Mouse (Mus musculus): ENCODE measurements around the gene Cntnap2. TPM values are rescaled to one million over a fixed set of nuclear protein-coding genes. Genes with fewer than 3 reads are reported as not detected.
"Not testable (repeated sequence)": the region's sequence is repeated elsewhere in the genome, so short reads cannot be mapped to it uniquely, and the experiment has no call there.

Gene Cntnap2
- polyA plus RNA-seq, 1 experiment from 2014 or later, result 99.3 TPM

- Histone ChIP-seq H3K4me2 (ENCODE audit: low read depth, low read length) (no peak overlapping the region), H3K27ac (ENCODE audit: low read depth, low read length) (no peak overlapping the region), H3K9ac (replicated peaks; ENCODE audit: low read depth, low read length) (no peak overlapping the region), H3K4me1 (ENCODE audit: control insufficient read depth, insufficient read depth, low read length) (no peaks in the 10 kb centered on the region), H3K36me3 (ENCODE audit: control insufficient read depth, insufficient read depth, low read length) (no peaks in the 10 kb centered on the region), H3K27me3 (ENCODE audit: control insufficient read depth, insufficient read depth, low read length) (no peaks in the 10 kb centered on the region), H3K9me3 (ENCODE audit: control insufficient read depth, low read length) (no peaks in the 10 kb centered on the region), H3K4me3 (ENCODE audit: low read depth, low read length) (no peak overlapping the region)
- ATAC-seq (ENCODE audit: low read depth), result no peak
Measured at GRCm38 (mm10) chr6:47200671-47201070, 2141.5 kb downstream of the Cntnap2 start.

- Histone ChIP-seq H3K9ac (replicated peaks; ENCODE audit: low read depth, low read length) (no peak overlapping the region), H3K4me1 (ENCODE audit: control insufficient read depth, insufficient read depth, low read length) (no peaks in the 10 kb centered on the region), H3K27me3 (ENCODE audit: control insufficient read depth, insufficient read depth, low read length) (no peaks in the 10 kb centered on the region), H3K4me3 (ENCODE audit: low read depth, low read length) (no peak overlapping the region), H3K27ac (ENCODE audit: low read depth, low read length) (no peak overlapping the region), H3K36me3 (ENCODE audit: control insufficient read depth, insufficient read depth, low read length) (no peaks in the 10 kb centered on the region), H3K4me2 (ENCODE audit: low read depth, low read length) (no peak overlapping the region), H3K9me3 (ENCODE audit: control insufficient read depth, low read length) (no peaks in the 10 kb centered on the region)
- whole genome bisulfite sequencing, result 72% methylated on average over 1 of the region's 1 CpGs
- no peak for ATAC-seq (ENCODE audit: low read depth)
Measured at GRCm38 (mm10) chr6:47208031-47208430, 2148.9 kb downstream of the Cntnap2 start.

- Histone ChIP-seq H3K36me3 (ENCODE audit: control insufficient read depth, insufficient read depth, low read length) (no peaks in the 10 kb centered on the region), H3K4me2 (ENCODE audit: low read depth, low read length) (no peak overlapping the region), H3K4me3 (ENCODE audit: low read depth, low read length) (no peak overlapping the region), H3K27ac (ENCODE audit: low read depth, low read length) (no peak overlapping the region), H3K27me3 (ENCODE audit: control insufficient read depth, insufficient read depth, low read length) (no peaks in the 10 kb centered on the region), H3K9me3 (ENCODE audit: control insufficient read depth, low read length) (no peaks in the 10 kb centered on the region), H3K9ac (replicated peaks; ENCODE audit: low read depth, low read length) (no peak overlapping the region), H3K4me1 (ENCODE audit: control insufficient read depth, insufficient read depth, low read length) (no peaks in the 10 kb centered on the region)
- no peak for ATAC-seq (ENCODE audit: low read depth)
Measured at GRCm38 (mm10) chr6:47214731-47215130, 2155.6 kb downstream of the Cntnap2 start.

- not testable (repeated sequence) for H3K27ac ChIP-seq (ENCODE audit: low read depth, low read length); H3K4me1 ChIP-seq (ENCODE audit: control insufficient read depth, insufficient read depth, low read length); H3K4me3 ChIP-seq (ENCODE audit: low read depth, low read length); H3K27me3 ChIP-seq (ENCODE audit: control insufficient read depth, insufficient read depth, low read length); H3K36me3 ChIP-seq (ENCODE audit: control insufficient read depth, insufficient read depth, low read length); H3K9me3 ChIP-seq (ENCODE audit: control insufficient read depth, low read length); H3K9ac ChIP-seq (replicated peaks; ENCODE audit: low read depth, low read length); H3K4me2 ChIP-seq (ENCODE audit: low read depth, low read length); ATAC-seq (ENCODE audit: low read depth)
- 38% methylated on average over 1 of the region's 1 CpGs for WGBS
Measured at GRCm38 (mm10) chr6:47223578-47223977, 2164.4 kb downstream of the Cntnap2 start.

GRCm38 (mm10) chr6:47225391-47225790 lies 2166.2 kb downstream of the Cntnap2 start:
- 50% methylated on average over 3 of the region's 3 CpGs for WGBS
- not testable (repeated sequence) for ATAC-seq (ENCODE audit: low read depth); H3K36me3 ChIP-seq (ENCODE audit: control insufficient read depth, insufficient read depth, low read length); H3K9ac ChIP-seq (replicated peaks; ENCODE audit: low read depth, low read length); H3K4me1 ChIP-seq (ENCODE audit: control insufficient read depth, insufficient read depth, low read length); H3K27me3 ChIP-seq (ENCODE audit: control insufficient read depth, insufficient read depth, low read length); H3K4me2 ChIP-seq (ENCODE audit: low read depth, low read length); H3K4me3 ChIP-seq (ENCODE audit: low read depth, low read length); H3K9me3 ChIP-seq (ENCODE audit: control insufficient read depth, low read length); H3K27ac ChIP-seq (ENCODE audit: low read depth, low read length)

- Histone ChIP-seq H3K36me3 (ENCODE audit: control insufficient read depth, insufficient read depth, low read length) (no peaks in the 10 kb centered on the region), H3K27ac (ENCODE audit: low read depth, low read length) (peak overlapping the region; percentile 22; the same call in 1 of the 2 replicates), H3K9ac (replicated peaks; ENCODE audit: low read depth, low read length) (no peak overlapping the region), H3K4me1 (ENCODE audit: control insufficient read depth, insufficient read depth, low read length) (peaks cover 8% of the 10 kb centered on the region), H3K4me2 (ENCODE audit: low read depth, low read length) (no peak overlapping the region), H3K9me3 (ENCODE audit: control insufficient read depth, low read length) (no peaks in the 10 kb centered on the region), H3K4me3 (ENCODE audit: low read depth, low read length) (no peak overlapping the region), H3K27me3 (ENCODE audit: control insufficient read depth, insufficient read depth, low read length) (no peaks in the 10 kb centered on the region)
- no peak for ATAC-seq (ENCODE audit: low read depth)
- 19% methylated on average over 3 of the region's 3 CpGs for WGBS
Measured at GRCm38 (mm10) chr6:47227601-47228000, 2168.4 kb downstream of the Cntnap2 start.

GRCm38 (mm10) chr6:47228676-47229317 lies 2169.6 kb downstream of the Cntnap2 start:
- Histone ChIP-seq H3K9ac (replicated peaks; ENCODE audit: low read depth, low read length) (no peak overlapping the region), H3K27me3 (ENCODE audit: control insufficient read depth, insufficient read depth, low read length) (no peaks in the 10 kb centered on the region), H3K4me1 (ENCODE audit: control insufficient read depth, insufficient read depth, low read length) (peaks cover 8% of the 10 kb centered on the region), H3K27ac (ENCODE audit: low read depth, low read length) (peak overlapping the region; percentile 60; the same call in 1 of the 2 replicates), H3K4me2 (ENCODE audit: low read depth, low read length) (no peak overlapping the region), H3K4me3 (ENCODE audit: low read depth, low read length) (no peak overlapping the region), H3K36me3 (ENCODE audit: control insufficient read depth, insufficient read depth, low read length) (no peaks in the 10 kb centered on the region), H3K9me3 (ENCODE audit: control insufficient read depth, low read length) (no peaks in the 10 kb centered on the region)
- WGBS, result 28% methylated on average over 7 of the region's 7 CpGs
- peak; percentile 52; the same call in 1 of the 2 replicates for ATAC-seq (ENCODE audit: low read depth)

- no peaks in the 10 kb centered on the region for H3K36me3 ChIP-seq (ENCODE audit: control insufficient read depth, insufficient read depth, low read length)
- H3K9me3 ChIP-seq (ENCODE audit: control insufficient read depth, low read length), result no peaks in the 10 kb centered on the region
- H3K4me1 ChIP-seq (ENCODE audit: control insufficient read depth, insufficient read depth, low read length), result peaks cover 8% of the 10 kb centered on the region
- H3K27me3 ChIP-seq (ENCODE audit: control insufficient read depth, insufficient read depth, low read length), result no peaks in the 10 kb centered on the region
- ATAC-seq (ENCODE audit: low read depth), result no peak
- H3K4me2 ChIP-seq (ENCODE audit: low read depth, low read length), result no peak overlapping the region
- WGBS, result 56% methylated on average over 6 of the region's 6 CpGs
- no peak overlapping the region for H3K4me3 ChIP-seq (ENCODE audit: low read depth, low read length)
- H3K9ac ChIP-seq (replicated peaks; ENCODE audit: low read depth, low read length), result no peak overlapping the region
- H3K27ac ChIP-seq (ENCODE audit: low read depth, low read length), result no peak overlapping the region
Measured at GRCm38 (mm10) chr6:47231513-47231912, 2172.4 kb downstream of the Cntnap2 start.

- WGBS, result 27% methylated on average over 3 of the region's 3 CpGs
- ATAC-seq (ENCODE audit: low read depth), result peak; percentile 52; the same call in 1 of the 2 replicates
Measured at GRCm38 (mm10) chr6:47239376-47239921, 2180.3 kb downstream of the Cntnap2 start.

More at GRCm38 (mm10) chr6:47239376-47239921, 2180.3 kb downstream of the Cntnap2 start:
- H3K4me1 ChIP-seq (ENCODE audit: control insufficient read depth, insufficient read depth, low read length), result peaks cover 6% of the 10 kb centered on the region
- H3K4me3 ChIP-seq (ENCODE audit: low read depth, low read length), result no peak overlapping the region
- H3K36me3 ChIP-seq (ENCODE audit: control insufficient read depth, insufficient read depth, low read length), result no peaks in the 10 kb centered on the region
- H3K9ac ChIP-seq (replicated peaks; ENCODE audit: low read depth, low read length), result no peak overlapping the region
- no peaks in the 10 kb centered on the region for H3K27me3 ChIP-seq (ENCODE audit: control insufficient read depth, insufficient read depth, low read length)
- H3K27ac ChIP-seq (ENCODE audit: low read depth, low read length), result peak overlapping the region; percentile 34; the same call in 1 of the 2 replicates
- no peaks in the 10 kb centered on the region for H3K9me3 ChIP-seq (ENCODE audit: control insufficient read depth, low read length)
- H3K4me2 ChIP-seq (ENCODE audit: low read depth, low read length), result no peak overlapping the region

Data from neural tube, embryonic 14.5 days (tissue).